Mouse (Mus musculus) heart, postnatal 10 days (tissue): ENCODE results near the gene Fam25c. TPM values are rescaled to one million over a fixed set of nuclear protein-coding genes. Genes with fewer than 3 reads are reported as not detected.
A peak's percentile ranks its signal among the peaks of the same experiment; 100 is the strongest.

Source experiments
- DNase-seq, 2 experiments: peaks; one replicate each; pipeline ENCODE4 v3.0.0; 2021
- intact Hi-C: fragments of 180-260 bp; cut with DNase I; formaldehyde crosslinking; loops from one replicate; pipeline ENCODE4 v1.15.1; 2025
- total RNA-seq, 2 experiments: library from RNA; stranded (reverse); gene quantifications; 2 replicates each; pipeline ENCODE4 v1.2.3; 2021

Gene Fam25c
- total RNA-seq, 2 experiments from 2014 or later: not detected

GRCm38 (mm10) chr14:34303265-34303680, 52.0 kb downstream of the Fam25c start:
- intact Hi-C loops: no loop called here
- DNase-seq: peak in 1 of 2 experiments; percentile 24

- DNase-seq: no peak
- intact Hi-C loops: no loop called here
Measured at GRCm38 (mm10) chr14:34302681-34303242, 52.5 kb downstream of the Fam25c start.

Other genes with a start within 250 kb of the Fam25c start
- gene Npy4r, start 202.9 kb downstream of the Fam25c start, total RNA-seq: under 1 TPM; 0.12 TPM
- gene Gprin2, start 153.8 kb downstream of the Fam25c start, total RNA-seq: under 1 TPM; 0.17 to 0.34 TPM
- 1 to 10 TPM; 1.3 to 1.6 TPM for gene Syt15, start 135.8 kb downstream of the Fam25c start, total RNA-seq
- gene Shld2, start 44.9 kb downstream of the Fam25c start, total RNA-seq: 1 to 10 TPM; 7.4 to 7.7 TPM
- gene Glud1, start 44.7 kb downstream of the Fam25c start, total RNA-seq: 100 to 1,000 TPM; 130 to 141 TPM
- 1 to 10 TPM; 3.4 to 3.7 TPM for gene Sncg, start 19.4 kb upstream of the Fam25c start, total RNA-seq
- 10 to 100 TPM; 43.8 to 50.9 TPM for gene Mmrn2, start 20.0 kb upstream of the Fam25c start, total RNA-seq
- 100 to 1,000 TPM in 1 of 2 experiments, 10 to 100 TPM in 1; 83.2 to 115 TPM for gene Bmpr1a, start 147.9 kb upstream of the Fam25c start, total RNA-seq
- gene 9230112D13Rik, start 167.4 kb upstream of the Fam25c start, total RNA-seq: not detected
- 100 to 1,000 TPM; 879 to 920 TPM for gene Ldb3, start 233.2 kb upstream of the Fam25c start, total RNA-seq
- gene Opn4, start 244.7 kb upstream of the Fam25c start, total RNA-seq: 1 to 10 TPM; 2.0 to 2.3 TPM